Mouse (Mus musculus) embryonic fibroblast, embryonic 13.5 days (primary cell): Measurements from ENCODE around the gene C77080. TPM values are rescaled to one million over a fixed set of nuclear protein-coding genes. Genes with fewer than 3 reads are reported as not detected.

Experiments used
- H3K27ac ChIP-seq: 2 replicates; pipeline ENCODE4 v1.5.1; 2012; ENCODE audit warnings: low read length, control low read depth, inconsistent platforms; ENCODE audit not compliant: insufficient read depth
- H3K4me1 ChIP-seq: 2 replicates; pipeline ENCODE4 v1.6.1; 2011; ENCODE audit warnings: low read length; ENCODE audit not compliant: control insufficient read depth, insufficient read depth
- H3K4me3 ChIP-seq: 2 replicates; pipeline ENCODE4 v1.5.1; 2011; ENCODE audit warnings: mild to moderate bottlenecking, control low read depth, low read length; ENCODE audit not compliant: insufficient read depth
- CTCF ChIP-seq: IDR thresholded peaks from 2 replicates; pipeline ENCODE4 v1.5.1; 2011; ENCODE audit warnings: mild to moderate bottlenecking, control low read depth, low read length, moderate library complexity, borderline replicate concordance; ENCODE audit not compliant: insufficient read depth
- POLR2A ChIP-seq: IDR thresholded peaks from 2 replicates; pipeline ENCODE4 v1.6.1; 2011; ENCODE audit warnings: low read depth, mild to moderate bottlenecking, control low read depth, low read length, moderate library complexity
- polyA plus RNA-seq: library from polyadenylated mRNA; stranded (reverse); fragments of >200 nt; gene quantifications from 2 replicates; pipeline ENCODE4 v1.2.4, GENCODE M21; 2011; ENCODE audit warnings: low read depth; ENCODE audit not compliant: missing spikeins, insufficient read length

Gene C77080
- polyA plus RNA-seq, 1 experiment: 7.0 TPM

- Histone ChIP-seq H3K4me3 (no peak overlapping the region), H3K4me1 (peaks cover 3% of the 10 kb centered on the region; the same call in 1 of the 2 replicates), H3K27ac (no peak overlapping the region)
- TF ChIP-seq POLR2A (no peak), CTCF (no peak)
Observed at GRCm38 (mm10) chr4:129194280-129194679, 66.9 kb downstream of the C77080 start.

GRCm38 (mm10) chr4:129191691-129192090 lies 69.5 kb downstream of the C77080 start:
- TF ChIP-seq POLR2A: no peak
- no peak for TF ChIP-seq CTCF
- no peak overlapping the region for H3K27ac ChIP-seq
- peaks cover 3% of the 10 kb centered on the region; the same call in 1 of the 2 replicates for H3K4me1 ChIP-seq
- peak overlapping the region; percentile 87 for H3K4me3 ChIP-seq

DNA sequence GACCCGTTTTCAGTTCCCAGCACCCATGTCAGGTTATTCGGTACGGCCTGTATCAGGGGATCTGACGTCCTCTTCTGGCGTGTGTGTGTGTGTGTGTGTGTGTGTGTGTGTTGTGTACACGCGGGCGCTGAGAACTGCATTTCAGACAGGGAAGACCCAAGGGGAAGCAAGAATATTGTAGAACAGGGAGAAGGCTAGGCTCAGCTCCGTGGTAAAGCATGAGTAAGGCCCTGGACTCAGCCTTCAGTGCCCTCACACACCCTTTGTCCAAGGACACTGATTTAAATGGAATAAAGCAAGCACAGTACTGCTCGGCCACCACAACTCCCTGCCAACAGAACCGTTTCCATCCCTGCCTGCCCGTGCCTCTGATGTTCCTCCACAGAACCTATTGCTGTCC lies 70.7 kb downstream of the C77080 start:
- Histone ChIP-seq H3K4me1 (peaks cover 3% of the 10 kb centered on the region; the same call in 1 of the 2 replicates), H3K27ac (peak overlapping the region; percentile 82), H3K4me3 (peak overlapping the region; percentile 87)
- TF ChIP-seq POLR2A: peak; percentile 12; the same call in 1 of the 2 replicates
- no peak for TF ChIP-seq CTCF

GRCm38 (mm10) chr4:129189542-129190519 lies 71.4 kb downstream of the C77080 start, which contains the start of the genes S100pbp and Yars:
Gene S100pbp (minus strand): TSS chr4:129189727.
Gene Yars (plus strand): TSS chr4:129189760.
- H3K4me3 ChIP-seq: peak within 1 kb of the TSS; percentile 87
- TF ChIP-seq POLR2A (peak; percentile 85), CTCF (no peak)

DNA sequence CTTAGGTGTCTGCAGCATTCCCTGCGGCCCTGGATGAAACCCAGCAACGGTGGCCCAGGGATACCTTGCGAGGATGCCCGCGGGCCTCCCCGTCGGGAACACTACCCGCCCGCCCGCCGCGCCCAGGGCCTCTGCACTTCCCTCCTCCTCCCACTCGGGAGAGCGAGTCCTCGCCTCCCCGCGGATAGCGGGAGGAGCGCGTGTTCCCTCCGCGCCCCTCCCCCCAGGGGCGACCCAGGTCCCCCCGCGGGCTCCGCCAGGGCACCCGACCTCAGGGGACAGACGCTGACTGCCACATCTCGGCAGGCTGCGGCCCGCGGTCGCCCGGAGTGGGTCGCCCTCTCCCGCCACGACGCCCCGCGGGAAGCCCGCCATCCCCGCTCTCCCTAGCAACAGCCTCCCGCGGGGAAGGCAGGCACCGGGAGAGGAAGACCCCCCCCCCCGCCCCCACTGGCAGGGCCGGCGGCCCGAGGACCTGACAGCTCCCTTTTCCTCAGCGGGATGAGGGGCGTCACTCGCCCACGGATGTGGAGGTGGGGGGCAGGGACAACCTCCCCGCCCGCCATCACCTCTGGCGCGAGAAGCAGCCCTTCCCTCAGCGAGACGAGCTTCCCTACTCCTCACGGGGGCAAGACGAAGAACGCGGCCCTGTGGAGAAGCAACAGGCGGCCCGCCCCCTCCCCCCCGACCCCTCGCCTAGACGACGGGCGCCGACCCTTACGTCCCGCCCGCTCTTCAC lies 72.2 kb downstream of the C77080 start:
- peak overlapping the region; percentile 82 for H3K4me3 ChIP-seq
- H3K27ac ChIP-seq: peak overlapping the region; percentile 39
- TF ChIP-seq POLR2A (peak; percentile 37; the same call in 1 of the 2 replicates), CTCF (no peak)
- H3K4me1 ChIP-seq: peaks cover 3% of the 10 kb centered on the region; the same call in 1 of the 2 replicates

More at GRCm38 (mm10) chr4:129189542-129190519, 71.4 kb downstream of the C77080 start, which contains the start of the genes S100pbp and Yars:
- peaks cover 3% of the 10 kb centered on the region; the same call in 1 of the 2 replicates for H3K4me1 ChIP-seq
- H3K27ac ChIP-seq: peak within 1 kb of the TSS; percentile 82

DNA sequence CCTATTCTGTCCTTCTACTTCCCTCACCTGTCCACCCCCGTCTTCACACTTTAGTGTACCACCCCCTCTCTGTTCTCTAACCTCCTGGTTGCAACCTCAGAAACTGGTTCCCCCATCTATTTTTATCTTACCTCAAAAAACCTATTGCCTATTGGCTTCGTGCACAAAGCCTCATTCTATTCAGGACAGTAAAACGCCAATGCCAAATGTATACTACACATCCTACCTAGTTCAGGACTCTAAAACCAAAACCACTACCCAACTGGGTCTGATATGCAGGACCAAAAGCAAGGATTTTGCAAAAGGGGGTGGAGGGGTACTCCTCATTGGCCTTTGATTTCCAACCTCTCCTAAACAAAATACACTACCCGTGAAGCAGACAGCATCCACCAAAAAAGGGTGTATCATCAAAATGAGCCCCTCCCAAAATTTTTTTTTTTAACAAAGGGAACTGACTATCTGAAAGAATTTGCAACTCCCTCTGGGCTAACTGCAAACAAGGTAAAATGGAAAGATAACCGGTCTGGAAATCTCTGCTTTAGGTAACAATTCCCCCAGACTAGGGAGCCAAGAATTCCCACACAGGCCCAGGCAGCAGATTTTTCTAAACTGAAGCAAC lies 73.1 kb downstream of the C77080 start:
- no peak for TF ChIP-seq POLR2A
- TF ChIP-seq CTCF: no peak
- H3K27ac ChIP-seq: no peak overlapping the region
- H3K4me3 ChIP-seq: peak overlapping the region; percentile 82
- peaks cover 3% of the 10 kb centered on the region; the same call in 1 of the 2 replicates for H3K4me1 ChIP-seq

- H3K4me3 ChIP-seq: no peak overlapping the region
- no peak overlapping the region for H3K27ac ChIP-seq
- TF ChIP-seq CTCF (no peak), POLR2A (no peak)
- H3K4me1 ChIP-seq: no peaks in the 10 kb centered on the region
Observed at GRCm38 (mm10) chr4:129179560-129179959, 81.6 kb downstream of the C77080 start.

GRCm38 (mm10) chr4:129172529-129172928 lies 88.7 kb downstream of the C77080 start:
- H3K4me3 ChIP-seq: no peak overlapping the region
- no peak overlapping the region for H3K27ac ChIP-seq
- no peaks in the 10 kb centered on the region for H3K4me1 ChIP-seq
- TF ChIP-seq CTCF: peak; percentile 12; the same call in 1 of the 2 replicates
- no peak for TF ChIP-seq POLR2A

Other genes starting within 250 kb of the C77080 start
- gene Rnf19b, start 203.1 kb downstream of the C77080 start, polyA plus RNA-seq: 49.7 and 62.6 TPM in 2 replicates
- gene Tmem54, start 155.9 kb downstream of the C77080 start, polyA plus RNA-seq: not detected in 2 replicates
- gene Hpca, start 139.4 kb downstream of the C77080 start, polyA plus RNA-seq: not detected in 2 replicates
- 0.53 and 1.1 TPM in 2 replicates for gene Fndc5, start 124.4 kb downstream of the C77080 start, polyA plus RNA-seq
- 59.9 and 65.4 TPM in 2 replicates for gene S100pbp, start 71.7 kb downstream of the C77080 start, polyA plus RNA-seq
- 104 and 112 TPM in 2 replicates for gene Yars, start 71.6 kb downstream of the C77080 start, polyA plus RNA-seq
- 9.4 and 15.0 TPM in 2 replicates for gene Sync, start 26.2 kb upstream of the C77080 start, polyA plus RNA-seq
- gene Rbbp4, start 74.0 kb upstream of the C77080 start, polyA plus RNA-seq: 183 and 229 TPM in 2 replicates
- 91.1 and 110 TPM in 2 replicates for gene Zbtb8os, start 74.3 kb upstream of the C77080 start, polyA plus RNA-seq
- gene Zbtb8a, start 116.7 kb upstream of the C77080 start, polyA plus RNA-seq: 5.0 and 6.9 TPM in 2 replicates
- not detected in 2 replicates for gene Zbtb8b, start 179.4 kb upstream of the C77080 start, polyA plus RNA-seq
- gene Bsdc1, start 200.2 kb upstream of the C77080 start, polyA plus RNA-seq: 23.9 and 35.3 TPM in 2 replicates
- not detected in 2 replicates for gene Tssk3, start 229.6 kb upstream of the C77080 start, polyA plus RNA-seq
- not detected in 2 replicates for gene Fam229a, start 229.8 kb upstream of the C77080 start, polyA plus RNA-seq